Mouse (Mus musculus) gastrocnemius, adult 2 months (tissue): ENCODE measurements around the gene 5330417H12Rik. TPM values are rescaled to one million over a fixed set of nuclear protein-coding genes. Genes with fewer than 3 reads are reported as not detected.
A peak's percentile ranks its signal among the peaks of the same experiment; 100 is the strongest.

Experiments used
- DNase-seq: peaks from one replicate; pipeline ENCODE4 v3.0.0; 2022
- H3K27ac ChIP-seq: fragments of 200-600 bp; 2 replicates; pipeline ENCODE4 v1.8.1; 2022; ENCODE audit warnings: mild to moderate bottlenecking
- H3K4me3 ChIP-seq: fragments of 200-600 bp; 2 replicates; pipeline ENCODE4 v1.8.1; 2022; ENCODE audit warnings: mild to moderate bottlenecking, moderate library complexity
- CTCF ChIP-seq: fragments of 200-600 bp; IDR thresholded peaks from 2 replicates; pipeline ENCODE4 v1.8.1; 2022; ENCODE audit warnings: antibody characterized with exemption, mild to moderate bottlenecking, moderate library complexity
- intact Hi-C: fragments of 180-260 bp; cut with DNase I; formaldehyde crosslinking; loops from one replicate; pipeline ENCODE4 v1.15.1; 2025
- long read RNA-seq, 2 experiments: library from polyadenylated mRNA; stranded (forward); transcript quantifications; one replicate each; pipeline ENCODE4 v2.0.0; 2021
- total RNA-seq, 2 experiments: library from RNA; stranded (reverse); gene quantifications; 2 replicates each; pipeline ENCODE4 v1.2.3; 2021

Gene 5330417H12Rik
- not detected for total RNA-seq
- long read RNA-seq, experiment 1 = 0 reads
- long read RNA-seq, experiment 2 = 0 reads

DNA sequence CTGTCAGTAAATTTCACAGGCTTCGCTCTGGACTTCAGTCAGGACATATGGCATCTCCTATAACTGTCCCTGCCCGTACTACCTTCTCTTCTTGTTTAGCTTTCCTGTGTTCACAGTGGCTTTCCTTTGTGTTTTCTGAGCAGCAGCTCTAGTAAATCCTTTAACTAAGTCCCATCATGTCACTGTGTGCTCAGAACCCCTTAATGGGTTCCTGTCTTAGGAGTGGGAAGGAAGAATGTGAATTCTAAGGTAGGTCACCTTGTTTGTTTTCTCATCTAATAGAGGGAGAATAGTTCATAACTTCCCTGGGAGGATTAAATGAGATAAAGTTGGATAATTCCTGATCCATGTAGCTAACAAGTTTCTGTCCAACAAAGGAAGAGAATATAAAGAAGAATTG, at the start of gene 5330417H12Rik:
Gene 5330417H12Rik (minus strand): TSS at position 101 of the 400 bp plus-strand sequence.
- intact Hi-C loops = no loop called here
- H3K4me3 ChIP-seq = no peak within 1 kb of the TSS
- DNase-seq = no peak
- H3K27ac ChIP-seq = peak within 1 kb of the TSS; percentile 56
- no peak for TF ChIP-seq CTCF

DNA sequence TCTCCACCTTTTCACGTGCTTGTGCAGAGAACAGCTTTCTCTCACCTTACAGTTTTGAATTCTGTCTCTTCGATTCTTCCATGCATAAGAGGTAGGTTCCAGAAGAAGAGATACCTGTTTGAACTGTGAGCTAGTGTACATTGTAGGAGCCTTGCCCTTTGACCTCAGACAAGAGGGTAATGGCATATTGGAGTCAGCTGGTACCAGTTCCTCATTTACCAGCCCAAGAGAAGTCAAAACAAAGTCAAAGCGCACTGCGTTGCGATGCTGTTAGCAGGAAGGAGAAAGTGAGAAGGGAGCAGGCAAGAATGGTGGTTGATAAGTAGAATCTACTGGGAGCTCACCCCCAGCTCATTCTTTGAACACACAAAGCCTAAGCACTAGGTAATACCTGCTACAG, 43.6 kb upstream of the 5330417H12Rik start:
- Histone ChIP-seq H3K4me3 (no peak overlapping the region), H3K27ac (no peak overlapping the region)
- intact Hi-C loops = no loop called here
- no peak for DNase-seq
- no peak for TF ChIP-seq CTCF

DNA sequence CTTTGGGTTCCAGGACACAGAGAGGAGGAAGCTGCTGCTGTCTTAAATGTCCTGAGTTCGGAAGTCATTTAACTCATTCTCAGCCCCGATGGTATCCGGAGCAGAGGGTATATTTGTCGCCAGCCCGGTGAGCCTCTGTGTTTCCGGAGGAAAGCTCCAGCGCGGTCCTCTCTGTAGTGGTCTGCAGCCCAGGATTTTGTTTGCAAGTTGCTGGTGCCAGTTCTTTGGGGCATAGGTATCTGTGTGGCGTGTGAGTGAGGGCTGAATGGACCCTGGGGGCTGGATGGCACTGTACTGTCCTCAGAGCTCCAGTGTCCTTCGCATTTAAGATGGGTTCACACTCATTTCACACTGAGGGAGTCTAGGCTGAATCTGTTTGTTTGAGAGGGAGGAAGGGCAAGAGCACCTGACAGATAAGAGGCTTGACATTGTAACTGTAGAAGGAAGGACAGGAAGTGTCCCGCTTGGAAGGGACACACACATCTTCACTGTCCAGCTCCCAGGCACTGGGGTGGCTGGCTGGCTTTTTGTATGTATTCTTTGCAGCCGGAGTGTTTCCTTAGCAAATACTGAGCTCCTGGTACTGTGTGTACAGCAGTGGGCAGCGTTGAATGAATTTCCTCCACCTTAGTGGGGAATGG, 41.4 kb upstream of the 5330417H12Rik start:
- intact Hi-C loops = loop anchor here (2.0 kb wide), 1 partner anchor 24 kb away; no protein-coding TSS in a partner anchor

DNA sequence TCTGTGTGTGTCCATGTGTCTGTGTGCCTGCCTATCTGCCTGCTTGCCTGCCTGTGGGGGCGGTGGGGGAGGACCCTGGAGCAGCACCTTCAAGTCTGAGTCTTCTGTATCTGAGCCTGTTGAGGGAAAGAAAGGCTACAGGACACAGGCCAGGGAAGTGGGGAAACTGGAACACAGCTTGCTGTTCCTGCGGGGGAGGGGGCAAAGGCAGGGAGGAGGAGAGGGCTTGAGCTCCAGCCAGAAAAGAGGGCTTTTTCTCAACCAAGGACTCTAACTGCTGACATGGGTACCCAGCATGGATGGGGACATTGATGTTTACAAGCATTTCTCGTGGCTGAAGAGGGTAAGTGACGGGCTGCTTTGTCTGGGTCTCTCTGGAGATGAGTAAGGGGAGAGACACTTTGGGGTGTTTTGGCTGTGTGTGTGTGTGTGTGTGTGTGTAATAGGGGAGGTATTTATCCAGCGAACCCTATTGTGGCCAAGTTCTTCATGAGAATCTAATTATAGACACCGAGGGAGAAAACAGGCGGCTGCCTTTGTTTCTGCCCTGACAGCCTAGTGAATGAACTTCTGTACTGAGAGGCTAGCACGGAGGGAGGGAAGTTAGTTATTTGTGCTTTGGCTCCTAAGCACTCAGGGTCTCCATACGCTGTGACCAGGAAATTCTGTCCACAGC, 40.8 kb upstream of the 5330417H12Rik start:
- DNase-seq = peak; percentile 65
- intact Hi-C loops = loop anchor here (2.0 kb wide), 2 partner anchors 25 to 71 kb away; partner anchors contain the start of gene Ppfibp2
- TF ChIP-seq CTCF = no peak
- Histone ChIP-seq H3K4me3 (peak overlapping the region; percentile 78), H3K27ac (peak overlapping the region; percentile 96)

More for the DNA sequence above, 41.4 kb upstream of the 5330417H12Rik start:
- H3K27ac ChIP-seq = peak overlapping the region; percentile 96
- DNase-seq = peak; percentile 37
- TF ChIP-seq CTCF = no peak
- peak overlapping the region; percentile 78 for H3K4me3 ChIP-seq

DNA sequence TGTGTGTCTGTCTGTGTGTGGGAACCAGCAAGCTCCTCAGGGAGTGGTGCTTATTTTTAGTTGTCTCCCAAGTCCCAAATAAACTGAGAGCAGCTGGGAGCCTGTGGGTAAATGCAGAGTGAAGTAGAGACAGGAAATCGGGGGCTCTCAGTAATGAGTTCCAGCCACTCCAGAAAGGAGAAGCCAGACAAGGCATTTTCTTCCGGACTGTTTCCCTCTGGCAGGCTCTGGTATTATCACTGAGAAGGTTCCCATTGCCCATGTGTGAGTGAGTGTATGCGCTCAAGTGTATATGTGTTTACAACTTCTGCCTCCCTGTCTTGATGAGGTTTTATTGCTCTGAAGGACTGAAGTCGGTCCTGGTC, 40.2 kb upstream of the 5330417H12Rik start:
- Histone ChIP-seq H3K4me3 (peak overlapping the region; percentile 78), H3K27ac (peak overlapping the region; percentile 96)
- intact Hi-C loops = loop anchor here (2.0 kb wide), 1 partner anchor 70 kb away; the partner anchor contains the start of gene Ppfibp2
- no peak for TF ChIP-seq CTCF
- no peak for DNase-seq

DNA sequence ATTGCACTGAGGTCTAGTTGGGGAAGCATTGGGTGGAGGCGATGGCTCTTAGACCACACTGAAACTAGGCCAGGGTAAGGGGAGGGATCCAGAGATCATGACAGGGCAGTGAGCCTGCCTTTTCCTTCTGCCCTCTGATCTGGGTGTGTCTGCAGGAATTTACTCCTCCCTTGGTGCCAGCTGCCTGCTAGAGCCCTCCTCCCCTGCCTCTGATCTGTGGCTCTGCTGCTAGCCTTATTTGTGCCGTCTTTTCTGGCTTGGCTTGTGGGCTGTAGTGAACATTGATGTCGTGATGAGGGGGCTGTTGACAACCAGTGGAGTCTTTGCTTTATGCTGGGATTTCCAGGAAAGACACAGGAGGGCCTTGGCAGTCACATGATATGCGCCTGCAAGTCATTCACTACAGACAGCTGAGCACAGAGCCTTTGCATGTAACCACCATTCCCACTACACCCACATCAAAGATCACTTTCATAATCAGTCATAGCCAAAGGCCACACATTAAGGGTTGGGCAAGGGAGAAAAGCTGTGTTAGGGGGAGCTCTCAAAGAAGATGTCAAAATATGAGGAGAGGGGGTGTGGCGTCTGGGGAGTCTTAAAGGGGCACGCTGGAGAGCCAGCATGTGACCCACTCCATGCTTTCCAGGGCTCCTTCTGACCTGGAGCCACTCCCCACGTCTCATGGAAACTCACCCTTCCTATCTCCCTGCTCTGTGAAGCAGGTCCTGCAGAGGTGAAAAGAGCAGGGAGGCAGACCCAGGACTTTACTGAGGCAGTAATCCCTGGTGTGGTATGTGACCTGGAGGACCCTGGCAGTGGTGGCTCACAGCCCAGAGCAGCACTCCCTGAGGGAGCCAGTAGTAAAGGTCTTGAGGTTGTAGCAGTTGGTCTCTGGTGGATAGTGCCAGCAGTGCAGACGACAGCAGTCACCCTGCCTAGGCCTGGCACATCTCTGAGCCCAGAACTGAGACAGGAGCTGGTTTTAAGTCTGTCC, 39.4 kb upstream of the 5330417H12Rik start:
- peak overlapping the region; percentile 96 for H3K27ac ChIP-seq
- H3K4me3 ChIP-seq = peak overlapping the region; percentile 78
- 0 out of 2 replicates have a peak, but pooled peaks have one; percentile 16 for TF ChIP-seq CTCF
- intact Hi-C loops = loop anchor here (2.0 kb wide), 1 partner anchor 70 kb away; the partner anchor contains the start of gene Ppfibp2
- peak; percentile 86 for DNase-seq

DNA sequence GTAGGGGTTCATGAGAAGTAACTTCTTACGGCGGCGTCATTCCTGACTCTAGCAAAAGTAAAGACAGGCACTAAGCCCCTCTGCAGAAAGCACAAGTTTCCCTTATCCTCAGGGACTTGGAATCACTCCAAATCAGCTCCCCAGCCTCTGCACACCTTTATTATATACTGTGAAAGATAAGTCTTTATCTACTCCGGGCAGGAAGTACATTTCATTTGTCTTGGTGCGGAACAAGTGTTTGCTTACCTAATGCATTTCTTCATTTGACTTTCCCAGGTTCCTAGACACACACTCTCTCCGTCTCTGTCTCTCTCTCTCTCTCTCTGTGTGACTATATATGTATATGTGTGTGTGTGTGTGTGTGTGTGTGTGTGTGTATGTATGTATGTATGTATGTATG, 38.7 kb upstream of the 5330417H12Rik start:
- no peak for DNase-seq
- no peak for TF ChIP-seq CTCF
- intact Hi-C loops = loop anchor here (1.0 to 2.0 kb wide), 2 partner anchors 69 to 84 kb away; partner anchors contain the start of gene Ppfibp2
- peak overlapping the region; percentile 96 for H3K27ac ChIP-seq
- H3K4me3 ChIP-seq = no peak overlapping the region

DNA sequence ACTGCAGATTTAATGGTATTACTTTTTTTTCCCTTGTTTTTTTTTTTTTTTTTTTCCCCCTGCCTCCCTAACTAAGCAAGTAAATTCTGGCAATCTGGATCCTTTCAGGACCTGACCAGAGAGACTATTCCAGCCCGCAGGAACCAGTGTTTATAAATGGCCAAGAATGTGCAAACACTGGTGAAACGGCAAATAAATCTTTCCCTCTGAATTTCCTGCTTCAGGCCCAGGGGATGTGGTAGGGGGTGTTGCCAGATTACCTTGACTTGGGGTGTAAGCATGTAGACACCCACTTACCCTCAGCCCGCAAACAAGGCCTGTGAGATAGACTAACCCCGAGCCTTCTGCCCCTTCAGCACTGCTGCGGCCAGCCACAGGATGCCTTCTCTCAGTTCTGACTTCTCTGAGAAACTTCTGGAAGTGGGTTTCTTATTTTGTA, 36.9 kb upstream of the 5330417H12Rik start:
- no peak for TF ChIP-seq CTCF
- intact Hi-C loops = loop anchor here (1.0 kb wide), 1 partner anchor 46 kb away; no protein-coding TSS in a partner anchor
- no peak for DNase-seq
- no peak overlapping the region for H3K4me3 ChIP-seq
- no peak overlapping the region for H3K27ac ChIP-seq

DNA sequence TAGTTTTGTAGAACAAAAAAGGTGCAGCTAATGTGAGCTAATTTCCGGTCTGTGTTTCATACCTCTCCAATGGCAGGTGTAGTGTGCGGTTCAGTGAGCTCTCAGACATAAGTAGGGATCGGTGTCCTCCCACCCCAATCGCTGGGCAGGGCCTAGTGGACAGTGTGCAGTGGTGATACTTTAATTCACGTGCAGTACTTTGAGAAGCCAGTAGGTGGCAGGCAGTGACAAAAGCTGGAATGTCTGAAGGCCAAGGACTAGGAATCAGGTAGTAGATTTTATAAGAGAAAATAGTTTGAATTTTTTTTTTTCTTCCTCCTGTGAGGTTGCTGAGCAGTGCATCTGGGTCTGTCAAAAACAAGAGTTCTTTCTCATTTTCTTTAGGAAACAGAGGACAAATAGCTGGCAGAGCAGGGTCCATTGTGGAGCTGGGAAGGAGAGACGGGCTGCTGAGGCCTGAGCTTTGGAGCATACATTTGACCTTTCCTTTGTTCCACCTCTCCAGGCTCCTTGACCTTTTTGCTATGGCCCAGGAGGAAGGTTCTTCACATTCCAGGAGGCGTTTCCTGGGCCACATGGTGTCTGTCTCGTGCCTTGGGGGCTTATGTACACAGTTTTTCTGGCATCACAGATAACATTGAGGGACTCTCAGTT, 36.4 kb upstream of the 5330417H12Rik start:
- TF ChIP-seq CTCF = peak; percentile 85
- Histone ChIP-seq H3K27ac (no peak overlapping the region), H3K4me3 (no peak overlapping the region)
- intact Hi-C loops = loop anchor here (1.0 kb wide), 1 partner anchor 47 kb away; no protein-coding TSS in a partner anchor
- peak; percentile 73 for DNase-seq

DNA sequence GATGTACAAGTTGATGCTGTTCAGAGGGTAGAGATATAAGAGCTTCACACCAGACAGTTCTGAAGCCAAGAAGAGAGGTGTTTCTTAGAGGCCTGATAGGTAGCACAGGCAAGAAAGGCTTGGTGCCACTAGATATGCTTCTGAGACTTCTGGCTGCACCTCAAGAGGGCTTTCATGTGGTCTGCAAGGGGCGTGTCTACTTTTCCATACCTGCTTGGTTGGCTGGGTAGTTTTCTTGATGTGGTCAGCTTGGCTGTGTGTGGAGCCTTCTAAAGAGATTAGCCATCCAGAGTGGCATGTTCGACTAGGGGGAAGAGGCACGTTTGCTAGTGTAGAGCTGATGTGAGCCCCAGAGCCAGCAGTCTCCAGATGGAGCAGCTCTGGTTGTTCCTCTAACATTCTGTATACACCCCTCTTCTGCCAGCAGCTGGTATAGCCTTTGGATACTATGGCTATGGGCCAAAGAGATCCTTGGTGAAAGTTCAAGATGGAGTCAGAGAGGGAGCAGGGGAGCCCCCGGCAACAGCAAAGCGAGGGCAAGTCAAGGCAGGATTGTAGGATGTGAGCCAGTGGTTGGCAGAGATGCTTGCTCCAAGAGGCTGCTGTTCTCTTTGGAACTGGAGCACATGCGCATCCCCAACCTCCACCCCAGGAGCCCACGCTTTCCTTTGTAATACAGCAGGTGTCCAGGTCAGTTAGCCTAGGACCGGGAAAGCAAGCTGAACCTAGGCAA, 34.4 kb upstream of the 5330417H12Rik start:
- H3K27ac ChIP-seq = peak overlapping the region; percentile 40; the same call in 1 of the 2 replicates
- TF ChIP-seq CTCF = no peak
- no peak for DNase-seq
- H3K4me3 ChIP-seq = no peak overlapping the region
- intact Hi-C loops = no loop called here

DNA sequence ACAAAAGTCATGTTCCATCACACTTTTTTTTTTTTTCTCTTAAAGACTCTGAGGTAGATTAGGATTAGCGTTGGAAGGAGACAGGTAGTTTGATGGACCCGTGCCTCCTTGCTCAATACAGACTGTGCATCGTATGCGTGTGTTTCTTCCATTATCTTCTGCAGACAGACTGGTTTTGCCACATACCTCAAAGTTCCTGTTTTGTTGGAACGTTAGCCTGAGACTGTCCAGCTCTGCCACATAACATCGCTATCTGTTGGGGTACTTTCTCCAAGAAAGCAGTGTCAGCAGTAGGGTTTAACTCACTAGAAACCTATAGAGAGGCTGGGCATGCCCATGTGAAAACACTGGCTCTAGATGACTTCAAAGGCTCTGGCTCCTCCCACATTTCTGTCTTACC, 31.5 kb upstream of the 5330417H12Rik start:
- intact Hi-C loops = no loop called here
- DNase-seq = no peak
- TF ChIP-seq CTCF = no peak
- Histone ChIP-seq H3K27ac (no peak overlapping the region), H3K4me3 (no peak overlapping the region)
